Mouse (Mus musculus) ES-Bruce4 (cell line): ENCODE data around the gene Xirp1.

Experiments used
- CTCF ChIP-seq: IDR thresholded peaks from one replicate; pipeline ENCODE4 v1.8.1; 2011; ENCODE audit warnings: low read depth, low read length
- EP300 ChIP-seq: IDR thresholded peaks from 2 replicates; pipeline ENCODE4 v1.6.1; 2011; ENCODE audit warnings: low read depth, low read length; ENCODE audit not compliant: insufficient read depth
- POLR2A ChIP-seq: IDR thresholded peaks from one replicate; pipeline ENCODE4 v1.8.1; 2011; ENCODE audit warnings: low read length; ENCODE audit not compliant: insufficient read depth

GRCm38 (mm10) chr9:120010781-120011511 lies 12.5 kb downstream of the Xirp1 start:
- TF ChIP-seq EP300: no peak
- TF ChIP-seq CTCF: no peak
- no peak for TF ChIP-seq POLR2A
